Mouse (Mus musculus) limb, embryonic 10.5 days (tissue): ENCODE results near the gene 3110070M22Rik. TPM values are rescaled to one million over a fixed set of nuclear protein-coding genes. Genes with fewer than 3 reads are reported as not detected.
"Not testable (repeated sequence)": the region's sequence is repeated elsewhere in the genome, so short reads cannot be mapped to it uniquely, and the experiment has no call there.

Source experiments
- DNase-seq: peaks from one replicate; pipeline ENCODE4 v3.0.0-alpha.2; 2017; ENCODE audit warnings: low spot score
- H3K27ac ChIP-seq: fragments of 300-500 bp; sonication (generic); 2 replicates; pipeline ENCODE4 v1.5.1; 2016; ENCODE audit warnings: mild to moderate bottlenecking
- H3K27me3 ChIP-seq: fragments of 300-500 bp; sonication (generic); 2 replicates; pipeline ENCODE4 v1.6.1; 2016; ENCODE audit warnings: low read depth, mild to moderate bottlenecking; ENCODE audit not compliant: poor library complexity, severe bottlenecking
- H3K36me3 ChIP-seq: fragments of 300-500 bp; sonication (generic); 2 replicates; pipeline ENCODE4 v1.6.1; 2016; ENCODE audit warnings: mild to moderate bottlenecking, moderate library complexity
- H3K4me1 ChIP-seq: fragments of 300-500 bp; sonication (generic); 2 replicates; pipeline ENCODE4 v1.6.1; 2016
- H3K4me3 ChIP-seq: fragments of 300-500 bp; sonication (generic); 2 replicates; pipeline ENCODE4 v1.5.1; 2016; ENCODE audit warnings: mild to moderate bottlenecking, moderate library complexity
- H3K9me3 ChIP-seq: fragments of 300-500 bp; sonication (generic); replicated peaks from 2 replicates; pipeline ENCODE4 v1.6.1; 2016; ENCODE audit warnings: mild to moderate bottlenecking
- WGBS: fragments of 180-500 bp; shearing (Covaris S2); methylation state at CpG from one replicate; pipeline ENCODE4 v1.1.7; 2016; 5-methylcytosine and 5-hydroxymethylcytosine counted together
- polyA plus RNA-seq: library from polyadenylated mRNA; unstranded; fragments of >200 nt; fragmentation: Nextera tagmentation; extraction: Ambion mirVana; gene quantifications from 2 replicates; pipeline ENCODE4 v1.2.1, GENCODE M21; 2016

Gene 3110070M22Rik
- polyA plus RNA-seq = 1.0 and 1.3 TPM in 2 replicates

- DNase-seq = peak; percentile 85
- H3K36me3 ChIP-seq = peaks cover 41% of the 10 kb centered on the region
- H3K4me3 ChIP-seq = no peak within 1 kb of the TSS
- H3K27me3 ChIP-seq = no peaks in the 10 kb centered on the region
- peak within 1 kb of the TSS; percentile 0; the same call in 1 of the 2 replicates for H3K27ac ChIP-seq
- WGBS = 77% methylated on average over 87 of the region's 87 CpGs
- no peaks in the 10 kb centered on the region for H3K4me1 ChIP-seq
- peaks cover 13% of the 10 kb centered on the region for H3K9me3 ChIP-seq
These were observed at the start of gene 3110070M22Rik, which contains the start of gene Tmem267 for GRCm38 (mm10) chr13:119487880-119488580. Gene 3110070M22Rik, minus strand, starts transcription at chr13:119488383. Gene Tmem267, plus strand, starts transcription at chr13:119488039.

GRCm38 (mm10) chr13:119494938-119495337, 6.8 kb upstream of the 3110070M22Rik start:
- not testable (repeated sequence) for H3K36me3 ChIP-seq, H3K4me1 ChIP-seq, DNase-seq, H3K27me3 ChIP-seq, H3K27ac ChIP-seq, H3K4me3 ChIP-seq
- 95% methylated on average over 13 of the region's 22 CpGs for WGBS
- peaks cover 16% of the 10 kb centered on the region for H3K9me3 ChIP-seq

GRCm38 (mm10) chr13:119492083-119492482, 3.9 kb upstream of the 3110070M22Rik start:
- not testable (repeated sequence) for H3K27me3 ChIP-seq, H3K36me3 ChIP-seq, H3K27ac ChIP-seq, H3K4me1 ChIP-seq, H3K4me3 ChIP-seq, DNase-seq
- WGBS = 94% methylated on average over 10 of the region's 10 CpGs
- peaks cover 16% of the 10 kb centered on the region for H3K9me3 ChIP-seq

- WGBS = 69% methylated on average over 7 of the region's 7 CpGs
- Histone ChIP-seq H3K27me3 (no peaks in the 10 kb centered on the region), H3K4me1 (no peaks in the 10 kb centered on the region), H3K9me3 (peaks cover 13% of the 10 kb centered on the region), H3K4me3 (no peak overlapping the region), H3K27ac (no peak overlapping the region), H3K36me3 (peaks cover 47% of the 10 kb centered on the region)
- no peak for DNase-seq
These were observed 829 bp downstream of the 3110070M22Rik start for GRCm38 (mm10) chr13:119487354-119487753.

- Histone ChIP-seq H3K9me3 (no peaks in the 10 kb centered on the region), H3K4me1 (no peaks in the 10 kb centered on the region), H3K36me3 (peaks cover 97% of the 10 kb centered on the region), H3K27me3 (no peaks in the 10 kb centered on the region), H3K27ac (no peak overlapping the region), H3K4me3 (no peak overlapping the region)
- WGBS = 95% methylated on average over 2 of the region's 2 CpGs
- no peak for DNase-seq
These were observed 10.4 kb downstream of the 3110070M22Rik start for GRCm38 (mm10) chr13:119477789-119478188.

- Histone ChIP-seq H3K4me3 (no peak overlapping the region), H3K36me3 (peaks cover 98% of the 10 kb centered on the region), H3K9me3 (no peaks in the 10 kb centered on the region), H3K27me3 (no peaks in the 10 kb centered on the region), H3K4me1 (no peaks in the 10 kb centered on the region), H3K27ac (no peak overlapping the region)
- WGBS = 95% methylated on average over 9 of the region's 9 CpGs
- no peak for DNase-seq
These were observed 11.6 kb downstream of the 3110070M22Rik start for GRCm38 (mm10) chr13:119476631-119477030.

- peak within 1 kb of the TSS; percentile 82 for H3K4me3 ChIP-seq
- peak; percentile 91 for DNase-seq
- no peaks in the 10 kb centered on the region for H3K27me3 ChIP-seq
- 5% methylated on average over 57 of the region's 57 CpGs for WGBS
- H3K27ac ChIP-seq = peak within 1 kb of the TSS; percentile 87
- peaks cover 46% of the 10 kb centered on the region for H3K36me3 ChIP-seq
- H3K4me1 ChIP-seq = peaks cover 7% of the 10 kb centered on the region
- no peaks in the 10 kb centered on the region for H3K9me3 ChIP-seq
These were observed 25.3 kb downstream of the 3110070M22Rik start, which contains the start of gene 4833420G17Rik for GRCm38 (mm10) chr13:119462596-119463560. Gene 4833420G17Rik, plus strand, starts transcription at chr13:119462768.

GRCm38 (mm10) chr13:119461900-119462595, 26.1 kb downstream of the 3110070M22Rik start:
- Histone ChIP-seq H3K27me3 (no peaks in the 10 kb centered on the region), H3K4me3 (peak overlapping the region; percentile 82), H3K9me3 (no peaks in the 10 kb centered on the region), H3K27ac (peak overlapping the region; percentile 87), H3K4me1 (peaks cover 7% of the 10 kb centered on the region), H3K36me3 (peaks cover 46% of the 10 kb centered on the region)
- WGBS = 16% methylated on average over 10 of the region's 10 CpGs
- no peak for DNase-seq

- no peak for DNase-seq
- no peak overlapping the region for H3K27ac ChIP-seq
- no peaks in the 10 kb centered on the region for H3K4me1 ChIP-seq
- H3K27me3 ChIP-seq = no peaks in the 10 kb centered on the region
- 94% methylated on average over 7 of the region's 7 CpGs for WGBS
- H3K4me3 ChIP-seq = no peak overlapping the region
- H3K36me3 ChIP-seq = peaks cover 75% of the 10 kb centered on the region
- no peaks in the 10 kb centered on the region for H3K9me3 ChIP-seq
These were observed 31.8 kb downstream of the 3110070M22Rik start for GRCm38 (mm10) chr13:119456342-119456741.

- DNase-seq = no peak
- peaks cover 87% of the 10 kb centered on the region for H3K36me3 ChIP-seq
- no peaks in the 10 kb centered on the region for H3K27me3 ChIP-seq
These were observed 33.1 kb downstream of the 3110070M22Rik start for GRCm38 (mm10) chr13:119455082-119455481.

GRCm38 (mm10) chr13:119453563-119453962, 34.6 kb downstream of the 3110070M22Rik start:
- DNase-seq = no peak
- Histone ChIP-seq H3K4me3 (no peak overlapping the region), H3K27ac (no peak overlapping the region), H3K36me3 (peaks cover 94% of the 10 kb centered on the region), H3K27me3 (no peaks in the 10 kb centered on the region), H3K4me1 (no peaks in the 10 kb centered on the region), H3K9me3 (no peaks in the 10 kb centered on the region)
- 96% methylated on average over 4 of the region's 4 CpGs for WGBS

More at GRCm38 (mm10) chr13:119455082-119455481, 33.1 kb downstream of the 3110070M22Rik start:
- no peaks in the 10 kb centered on the region for H3K9me3 ChIP-seq
- no peaks in the 10 kb centered on the region for H3K4me1 ChIP-seq
- H3K4me3 ChIP-seq = no peak overlapping the region
- H3K27ac ChIP-seq = no peak overlapping the region

- no peak overlapping the region for H3K27ac ChIP-seq
- peaks cover 99% of the 10 kb centered on the region for H3K36me3 ChIP-seq
- H3K4me3 ChIP-seq = no peak overlapping the region
- DNase-seq = no peak
- H3K4me1 ChIP-seq = no peaks in the 10 kb centered on the region
- no peaks in the 10 kb centered on the region for H3K27me3 ChIP-seq
- WGBS = 95% methylated on average over 1 of the region's 1 CpGs
- no peaks in the 10 kb centered on the region for H3K9me3 ChIP-seq
These were observed 45.9 kb downstream of the 3110070M22Rik start for GRCm38 (mm10) chr13:119442244-119442643.
